Mouse (Mus musculus) layer of hippocampus, postnatal 25 days (tissue): Measurements from ENCODE around the gene Kdelr1. TPM values are rescaled to one million over a fixed set of nuclear protein-coding genes. Genes with fewer than 3 reads are reported as not detected.

Experiments used
- DNase-seq, 2 experiments: peaks; one replicate each; pipeline ENCODE4 v3.0.0; 2022; ENCODE audit warnings: mixed read lengths in 2 of 2, low spot score in 1 of 2; ENCODE audit errors: extremely low spot score in 1 of 2
- total RNA-seq, 2 experiments: library from RNA; stranded (reverse); gene quantifications; 2 replicates each; pipeline ENCODE4 v1.2.3; 2021

Gene Kdelr1
- 10 to 100 TPM; 74.9 to 75.2 TPM for total RNA-seq

DNA sequence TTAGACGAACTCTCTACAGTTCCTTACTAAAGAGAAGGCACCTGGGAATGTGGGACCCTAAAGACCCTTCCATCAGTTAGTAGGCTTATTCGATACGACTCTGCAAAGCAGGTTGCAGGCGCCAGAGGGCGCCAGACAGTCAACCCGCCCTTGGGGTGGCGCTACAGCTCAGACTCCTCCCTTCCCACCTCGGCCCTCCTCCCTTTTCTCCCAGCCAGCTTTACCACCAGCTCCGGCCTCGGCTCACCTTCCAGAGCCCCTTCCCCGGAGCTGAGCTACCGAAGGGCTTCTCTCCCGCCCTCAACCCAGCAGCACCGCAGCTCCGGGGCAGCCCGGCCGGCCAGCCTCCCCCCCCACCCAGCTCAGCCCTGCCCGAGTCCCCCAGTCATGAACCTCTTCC, at the start of gene Kdelr1:
TSS of gene Kdelr1 (plus strand) at position 149 of the 400 bp plus-strand sequence.
- DNase-seq = peak; percentile 90 to 95

GRCm38 (mm10) chr7:45824598-45824997, 48.0 kb upstream of the Kdelr1 start, which contains the start of gene Kcnj14:
Gene Kcnj14 (minus strand): TSS chr7:45824782.
- no peak for DNase-seq

DNA sequence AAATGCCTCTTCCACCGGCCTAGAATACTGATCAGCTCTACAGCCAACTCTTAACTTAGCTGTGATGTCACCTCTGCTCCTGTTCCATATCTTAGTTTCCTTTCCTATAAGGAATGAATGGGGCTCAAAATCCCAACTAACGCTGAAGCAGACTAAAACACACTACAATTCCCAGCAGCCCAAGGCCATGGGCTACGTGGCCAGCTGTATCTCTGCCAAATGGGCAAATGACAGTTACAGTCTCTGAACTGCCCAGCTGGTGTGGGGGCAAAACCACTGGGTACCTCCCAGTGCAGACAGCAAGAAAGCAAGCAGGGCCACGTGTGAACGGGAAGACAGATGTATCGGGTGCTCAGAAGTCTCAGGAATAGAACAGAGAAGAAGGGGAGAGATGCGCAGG, 45.9 kb upstream of the Kdelr1 start:
- no peak for DNase-seq

GRCm38 (mm10) chr7:45830427-45831127, 42.0 kb upstream of the Kdelr1 start, which contains the start of gene Grwd1:
Gene Grwd1 (minus strand): TSS chr7:45830944.
- DNase-seq = peak; percentile 69 to 77

GRCm38 (mm10) chr7:45831128-45831525, 41.4 kb upstream of the Kdelr1 start:
- DNase-seq = no peak

GRCm38 (mm10) chr7:45832428-45832827, 40.1 kb upstream of the Kdelr1 start:
- no peak for DNase-seq

DNA sequence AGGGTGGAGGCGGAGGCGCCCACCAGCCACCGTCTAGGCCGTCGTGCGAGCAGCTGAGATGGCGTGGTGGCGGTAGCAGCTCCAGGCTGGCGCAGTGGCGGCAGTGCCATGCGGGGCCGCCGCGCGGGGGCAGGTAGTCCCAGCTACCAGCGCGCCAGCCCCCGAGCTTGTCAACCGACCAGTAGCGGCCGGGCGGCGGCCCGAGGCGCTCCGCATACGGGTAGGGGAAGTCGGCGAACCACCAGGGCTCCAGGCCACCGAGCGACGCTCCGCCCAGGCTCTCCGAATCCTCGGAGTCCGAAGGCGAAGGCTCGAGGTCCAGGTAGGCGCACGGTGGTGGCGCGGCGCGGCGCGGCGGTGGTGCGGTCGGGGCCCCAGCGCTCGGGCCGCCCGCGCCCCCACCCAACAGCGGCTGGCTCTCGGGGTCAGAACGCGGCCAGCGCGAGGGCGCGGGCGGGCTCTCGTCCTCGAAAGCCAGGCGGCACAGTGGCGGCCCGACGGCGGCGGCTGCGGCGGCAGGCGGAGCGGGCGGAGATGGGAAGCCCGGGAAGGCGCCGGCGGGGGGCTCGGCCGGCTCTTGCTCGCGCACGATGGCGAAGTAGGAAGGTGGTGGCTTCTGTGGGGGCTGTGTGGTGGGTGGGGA, 39.3 kb upstream of the Kdelr1 start:
- no peak for DNase-seq

- DNase-seq = no peak
These were observed 38.6 kb upstream of the Kdelr1 start for GRCm38 (mm10) chr7:45833924-45834323.

DNA sequence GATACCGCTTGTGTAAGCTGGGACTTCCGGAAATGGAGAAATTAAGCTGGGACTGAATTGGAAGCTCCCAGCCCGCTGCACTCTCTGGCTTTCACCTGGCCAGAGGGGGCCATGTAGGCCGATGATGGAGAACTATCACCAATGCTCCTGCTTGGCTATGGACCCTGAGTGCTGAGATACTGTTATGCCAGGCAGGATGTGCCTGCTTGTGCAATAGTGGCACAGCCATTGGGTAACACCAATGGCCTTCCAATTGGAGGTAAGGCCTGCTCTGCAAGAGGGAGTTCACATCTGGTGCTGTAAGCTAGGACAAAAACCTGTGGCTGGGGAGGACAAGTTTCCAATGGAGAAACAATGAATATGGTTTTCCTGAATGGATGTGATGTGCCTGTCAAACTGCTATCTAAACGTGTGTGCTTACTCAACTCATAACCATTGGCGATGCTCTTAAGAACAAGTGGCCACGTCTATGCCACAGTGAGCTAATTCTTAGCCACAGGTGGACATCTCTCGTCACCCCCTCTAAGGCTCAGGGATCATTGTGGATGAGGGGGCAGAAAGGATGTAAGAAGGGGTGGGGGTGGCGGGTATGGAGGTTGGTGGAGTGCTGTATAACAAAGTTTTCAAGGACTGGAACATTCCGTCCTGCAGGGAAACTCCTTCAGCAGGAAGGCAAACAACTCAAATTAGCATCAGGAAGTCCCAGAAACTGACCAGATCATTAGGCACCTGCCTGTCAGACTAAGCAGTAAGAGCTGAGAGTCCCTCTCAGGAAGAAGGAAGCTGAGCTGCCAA, 29.4 kb upstream of the Kdelr1 start:
- DNase-seq = no peak

DNA sequence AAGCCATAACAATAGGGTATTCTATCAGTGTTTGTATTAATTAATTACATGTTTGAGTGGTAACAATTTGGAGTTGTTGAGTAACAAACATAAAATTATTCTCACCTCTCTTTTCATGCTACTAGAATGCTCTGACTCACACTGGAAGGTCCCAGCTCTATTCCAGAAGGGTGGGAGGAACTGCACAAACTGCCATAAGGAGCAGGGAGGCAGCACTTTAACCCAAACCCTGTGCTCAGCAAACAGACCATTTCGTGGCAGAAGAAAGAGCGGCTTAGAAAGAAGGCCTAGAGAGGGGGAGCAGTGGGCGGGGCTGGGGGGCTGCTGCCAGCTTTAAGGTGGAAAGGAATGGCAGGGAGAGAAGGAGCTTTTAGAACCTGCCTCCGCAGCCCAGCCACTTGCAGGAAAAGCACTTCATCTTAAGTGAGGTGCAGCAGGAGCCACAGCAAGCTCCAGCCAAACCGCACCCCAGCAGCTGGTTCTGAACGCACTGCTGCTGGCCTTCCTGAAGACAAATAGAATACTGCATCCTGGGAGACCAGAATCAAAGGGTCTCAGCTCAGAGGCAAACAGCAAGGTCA, 24.0 kb upstream of the Kdelr1 start:
- no peak for DNase-seq

DNA sequence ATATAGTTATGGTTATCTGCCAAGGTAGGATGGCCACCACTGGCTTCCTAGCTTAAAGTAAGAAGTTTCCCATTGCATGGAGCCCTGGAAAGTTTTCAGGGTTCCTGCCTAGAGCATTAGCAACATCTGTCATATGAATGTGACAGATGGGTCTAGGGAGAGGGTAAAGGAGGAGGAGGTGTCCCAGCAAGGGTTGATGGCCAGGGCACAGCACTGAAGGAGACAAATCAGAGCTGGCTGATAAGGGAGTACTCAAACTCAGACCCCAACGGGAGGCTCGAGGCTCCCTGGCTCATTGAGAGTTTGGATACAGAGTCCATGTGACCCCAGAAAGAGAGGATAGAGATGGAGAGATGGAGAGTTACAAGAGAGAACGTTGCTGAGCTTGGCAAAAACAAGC, 21.9 kb upstream of the Kdelr1 start:
- no peak for DNase-seq

- no peak for DNase-seq
These were observed 19.5 kb upstream of the Kdelr1 start for GRCm38 (mm10) chr7:45853089-45853488.

DNA sequence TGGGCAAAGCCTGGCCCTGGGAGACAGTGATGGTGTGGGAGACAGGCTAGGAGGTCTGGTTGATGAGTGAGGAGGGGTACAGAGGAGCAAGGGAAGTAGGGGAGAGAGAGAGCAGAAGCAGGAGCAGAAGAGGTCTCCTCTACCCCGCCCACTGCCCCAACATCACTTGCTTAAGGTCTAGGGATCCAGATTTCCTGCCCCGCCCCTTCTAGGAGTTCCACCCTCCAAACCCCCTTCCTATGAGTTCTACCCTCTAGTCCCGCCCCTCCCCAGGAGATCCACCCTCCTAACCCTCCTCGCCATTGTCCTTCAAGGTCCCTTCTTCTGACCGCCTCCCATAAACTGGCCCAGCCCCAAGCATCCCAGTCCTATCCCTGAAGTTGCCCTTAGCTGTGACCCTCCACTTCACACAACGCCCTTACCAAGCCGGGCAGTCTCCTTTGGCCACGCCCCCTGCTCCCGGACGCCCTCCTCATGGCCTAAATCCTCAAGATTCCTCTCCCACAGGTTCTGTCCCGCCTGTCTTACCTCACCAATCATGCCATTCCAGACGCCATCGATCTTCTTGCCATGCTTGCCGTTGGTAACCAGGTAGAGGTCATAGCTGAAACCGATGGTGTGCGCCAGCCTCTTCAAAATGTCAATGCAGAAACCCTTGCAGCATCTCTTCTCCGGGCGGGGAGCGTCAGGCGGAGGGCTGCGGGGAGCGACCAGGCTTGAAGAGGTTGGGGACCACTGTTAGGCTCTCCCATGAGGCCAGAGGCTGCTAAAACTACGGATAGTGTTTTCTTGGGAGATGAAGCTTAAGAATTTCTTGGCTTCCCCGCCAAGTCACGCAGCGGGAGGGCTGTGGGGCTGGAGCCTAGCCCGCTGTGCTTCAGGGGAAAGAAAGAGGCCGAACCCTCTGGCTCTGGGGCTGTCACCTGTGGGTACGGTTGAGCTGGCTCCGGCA, 15.3 kb upstream of the Kdelr1 start:
- no peak for DNase-seq

GRCm38 (mm10) chr7:45859008-45859407, 13.6 kb upstream of the Kdelr1 start:
- no peak for DNase-seq

- no peak for DNase-seq
These were observed 9.8 kb upstream of the Kdelr1 start for GRCm38 (mm10) chr7:45862804-45863203.

GRCm38 (mm10) chr7:45864435-45864834, 8.1 kb upstream of the Kdelr1 start:
- no peak for DNase-seq

- DNase-seq = peak; percentile 64 to 66
These were observed 6.4 kb upstream of the Kdelr1 start for GRCm38 (mm10) chr7:45865925-45866910.

- DNase-seq = no peak
These were observed 4.7 kb upstream of the Kdelr1 start for GRCm38 (mm10) chr7:45867871-45868270.
